Mouse (Mus musculus): Measurements from ENCODE around the gene Tmem255a. TPM values are rescaled to one million over a fixed set of nuclear protein-coding genes. Genes with fewer than 3 reads are reported as not detected.
"Not testable (repeated sequence)": the region's sequence is repeated elsewhere in the genome, so short reads cannot be mapped to it uniquely, and the experiment has no call there.

Tmem255a gene
- polyA plus RNA-seq, 1 experiment from 2014 or later: 39.0 TPM

GRCm38 (mm10) chrX:38201816-38202215, 50.4 kb downstream of the Tmem255a start:
- Histone ChIP-seq H3K4me2 (no peak overlapping the region), H3K4me1 (replicated peaks) (no peaks in the 10 kb centered on the region), H3K9ac (no peak overlapping the region), H3K27me3 (no peaks in the 10 kb centered on the region), H3K4me3 (no peak overlapping the region), H3K36me3 (no peaks in the 10 kb centered on the region), H3K27ac (replicated peaks) (0 out of 2 replicates have a peak overlapping the region, but pooled peaks have one; percentile 42), H3K9me3 (no peaks in the 10 kb centered on the region)
- WGBS: 60% methylated on average over 2 of the region's 2 CpGs
- ATAC-seq (ENCODE audit: low FRiP score, low read depth): no peak

DNA sequence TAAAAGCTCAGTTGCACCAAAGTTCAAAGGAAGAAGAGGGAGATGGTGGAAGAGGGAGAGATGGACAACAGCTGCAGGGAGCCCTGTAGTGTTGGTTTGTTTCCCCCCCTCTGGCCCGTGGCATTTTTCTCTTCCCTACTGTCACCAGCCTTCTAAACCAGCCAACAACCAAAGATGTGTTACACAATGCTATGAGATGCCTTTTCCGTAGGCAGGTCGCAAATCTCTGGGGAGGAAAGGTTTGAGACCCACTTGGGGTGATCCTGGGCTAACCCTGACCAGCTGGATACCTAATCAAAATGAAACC, 61.8 kb downstream of the Tmem255a start:
- ATAC-seq (ENCODE audit: low FRiP score, low read depth): no peak; the same call in 1 of the 2 replicates
- H3K9ac ChIP-seq: peak overlapping the region; percentile 75

GRCm38 (mm10) chrX:38189552-38190457, 62.4 kb downstream of the Tmem255a start, which contains the start of gene Zbtb33:
Gene Zbtb33, plus strand, starts transcription at chrX:38189793.
- H3K36me3 ChIP-seq: no peaks in the 10 kb centered on the region; the same call in 1 of the 2 replicates
- WGBS: 27% methylated on average over 68 of the region's 72 CpGs

More for the DNA sequence above, 61.8 kb downstream of the Tmem255a start:
- Histone ChIP-seq H3K4me3 (peak overlapping the region; percentile 72), H3K27me3 (no peaks in the 10 kb centered on the region), H3K27ac (replicated peaks) (peak overlapping the region; percentile 87), H3K36me3 (no peaks in the 10 kb centered on the region; the same call in 1 of the 2 replicates), H3K4me2 (peak overlapping the region; percentile 65), H3K4me1 (replicated peaks) (peaks cover 4% of the 10 kb centered on the region; the same call in 1 of the 2 replicates), H3K9me3 (no peaks in the 10 kb centered on the region)
- 26% methylated on average over 3 of the region's 3 CpGs for WGBS

GRCm38 (mm10) chrX:38185520-38185919, 66.7 kb downstream of the Tmem255a start:
- Histone ChIP-seq H3K9me3 (no peaks in the 10 kb centered on the region), H3K4me1 (replicated peaks) (no peaks in the 10 kb centered on the region), H3K9ac (no peak overlapping the region), H3K27ac (replicated peaks) (no peak overlapping the region), H3K4me3 (no peak overlapping the region), H3K4me2 (no peak overlapping the region), H3K27me3 (no peaks in the 10 kb centered on the region), H3K36me3 (no peaks in the 10 kb centered on the region)
- ATAC-seq (ENCODE audit: low FRiP score, low read depth): no peak
- WGBS: 28% methylated on average over 2 of the region's 2 CpGs

More at GRCm38 (mm10) chrX:38189552-38190457, 62.4 kb downstream of the Tmem255a start, which contains the start of gene Zbtb33:
- peak within 1 kb of the TSS; percentile 87 for H3K27ac ChIP-seq (replicated peaks)
- no peaks in the 10 kb centered on the region for H3K27me3 ChIP-seq
- no peaks in the 10 kb centered on the region for H3K9me3 ChIP-seq
- H3K4me3 ChIP-seq: peak within 1 kb of the TSS; percentile 72
- peaks cover 4% of the 10 kb centered on the region; the same call in 1 of the 2 replicates for H3K4me1 ChIP-seq (replicated peaks)
- ATAC-seq (ENCODE audit: low FRiP score, low read depth): peak; percentile 97
- peak within 1 kb of the TSS; percentile 75 for H3K9ac ChIP-seq
- peak within 1 kb of the TSS; percentile 65 for H3K4me2 ChIP-seq

DNA sequence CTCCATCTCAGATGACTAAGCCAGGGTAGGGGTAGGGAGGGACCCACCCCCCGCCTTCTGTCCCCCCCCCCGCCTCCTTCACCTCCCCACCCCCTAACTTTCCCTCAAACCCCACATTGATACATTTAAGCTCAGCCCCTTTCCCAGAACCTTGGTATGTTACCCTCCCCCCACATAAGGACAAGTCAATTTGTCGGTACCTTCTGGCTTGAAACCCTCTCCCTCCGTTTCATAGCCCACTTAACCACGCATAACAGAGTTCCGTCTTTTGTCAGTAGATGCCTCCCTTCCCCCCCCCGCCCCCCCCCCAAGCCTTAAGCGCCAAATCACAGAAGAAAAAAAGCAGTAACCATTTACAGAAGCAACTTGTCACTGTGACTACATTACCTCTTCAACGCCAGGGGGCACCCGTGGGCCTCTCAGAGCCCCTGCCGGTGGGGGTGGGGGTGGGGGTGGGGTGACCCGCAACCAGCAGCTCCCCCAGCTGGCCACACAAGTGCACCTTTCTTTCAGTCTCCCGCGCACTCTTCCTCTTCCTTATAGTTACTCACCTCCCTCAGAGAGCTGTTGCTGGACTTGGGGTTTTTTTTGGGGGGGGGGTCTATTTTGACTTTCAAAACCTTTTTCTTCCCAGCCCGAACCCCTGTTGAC, 70.5 kb downstream of the Tmem255a start:
- Histone ChIP-seq H3K36me3 (no peaks in the 10 kb centered on the region), H3K4me3 (peak overlapping the region; percentile 44; the same call in 1 of the 2 replicates), H3K9me3 (no peaks in the 10 kb centered on the region), H3K9ac (no peak overlapping the region), H3K27ac (replicated peaks) (no peak overlapping the region), H3K27me3 (no peaks in the 10 kb centered on the region), H3K4me1 (replicated peaks) (no peaks in the 10 kb centered on the region), H3K4me2 (peak overlapping the region; percentile 79)
- ATAC-seq (ENCODE audit: low FRiP score, low read depth): peak; percentile 52
- WGBS: 23% methylated on average over 12 of the region's 15 CpGs

DNA sequence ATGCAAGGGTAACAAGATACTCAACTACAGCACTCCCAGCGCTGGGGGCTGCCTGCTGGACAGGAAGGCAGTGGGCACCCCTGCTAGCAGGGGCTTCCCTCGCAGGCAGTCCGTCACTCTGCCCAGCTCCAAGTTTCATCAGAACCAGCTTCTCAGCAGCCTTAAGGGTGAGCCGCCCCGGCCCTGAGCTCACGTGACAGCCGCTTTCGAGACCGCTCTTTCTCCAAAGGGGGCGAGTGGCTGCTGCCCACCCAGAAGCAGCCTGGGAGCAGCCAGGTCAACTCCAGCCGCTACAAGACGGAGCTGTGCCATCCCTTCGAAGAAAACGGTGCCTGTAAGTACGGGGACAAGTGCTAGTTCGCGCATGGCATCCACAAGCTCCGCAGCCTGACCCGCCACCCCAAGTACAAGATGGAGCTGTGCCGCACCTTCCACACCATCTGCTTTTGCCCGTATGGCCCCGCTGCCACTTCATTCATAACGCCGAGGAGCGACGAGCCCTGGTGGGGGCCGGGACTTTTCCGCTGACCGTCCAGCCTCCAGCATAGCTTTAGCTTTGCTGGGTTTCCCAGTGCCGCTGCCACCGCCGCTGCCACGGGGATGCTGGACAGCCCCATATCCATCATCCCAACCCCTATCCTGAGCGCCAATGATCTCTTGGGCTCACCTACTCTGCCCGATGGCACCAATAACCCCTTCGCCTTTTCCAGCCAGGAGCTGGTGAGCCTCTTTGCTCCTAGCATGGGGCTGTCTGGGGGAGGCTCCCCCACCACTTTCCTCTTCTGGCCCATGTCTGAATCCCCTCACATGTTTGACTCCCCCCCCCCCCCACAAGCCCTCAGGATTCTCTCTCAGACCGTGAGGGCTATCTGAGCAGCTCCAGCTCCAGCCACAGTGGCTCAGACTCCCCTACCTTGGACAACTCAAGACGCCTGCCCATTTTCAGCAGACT, 71.3 kb downstream of the Tmem255a start:
- no peaks in the 10 kb centered on the region for H3K9me3 ChIP-seq
- H3K9ac ChIP-seq: peak overlapping the region; percentile 22
- H3K4me1 ChIP-seq (replicated peaks): no peaks in the 10 kb centered on the region
- WGBS: 23% methylated on average over 38 of the region's 38 CpGs
- H3K27me3 ChIP-seq: no peaks in the 10 kb centered on the region
- ATAC-seq (ENCODE audit: low FRiP score, low read depth): peak; percentile 80
- peak overlapping the region; percentile 79 for H3K4me2 ChIP-seq
- H3K27ac ChIP-seq (replicated peaks): no peak overlapping the region
- peak overlapping the region; percentile 44 for H3K4me3 ChIP-seq
- H3K36me3 ChIP-seq: no peaks in the 10 kb centered on the region

DNA sequence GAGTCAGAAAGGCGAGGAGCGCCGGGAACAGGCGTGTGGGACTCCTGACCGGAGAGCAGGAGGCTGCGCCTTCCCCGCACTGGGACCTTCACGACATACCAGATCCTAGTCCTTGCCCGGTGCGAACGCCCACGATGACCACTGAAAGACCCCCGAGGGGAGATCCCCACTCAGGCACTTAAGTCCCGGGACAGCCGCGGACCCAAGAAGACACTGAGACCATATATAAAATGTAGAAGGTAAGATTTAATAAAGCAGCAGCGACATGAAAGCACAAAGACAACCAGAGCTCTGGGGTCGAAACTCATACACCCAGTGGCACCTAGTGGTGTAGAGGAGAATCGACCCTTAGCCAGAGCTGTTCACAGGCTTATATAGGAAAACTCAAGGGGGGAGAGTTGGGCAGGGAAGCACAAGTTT, 72.3 kb downstream of the Tmem255a start:
- WGBS: 35% methylated on average over 19 of the region's 19 CpGs
- 0 out of 2 replicates have a peak overlapping the region, but pooled peaks have one; percentile 29 for H3K9ac ChIP-seq
- not testable (repeated sequence) for H3K27me3 ChIP-seq; H3K9me3 ChIP-seq; H3K27ac ChIP-seq (replicated peaks); H3K4me1 ChIP-seq (replicated peaks); H3K36me3 ChIP-seq
- peak overlapping the region; percentile 49 for H3K4me2 ChIP-seq
- peak overlapping the region; percentile 36 for H3K4me3 ChIP-seq
- peak; percentile 86 for ATAC-seq (ENCODE audit: low FRiP score, low read depth)

- H3K9ac ChIP-seq: no peak overlapping the region
- no peaks in the 10 kb centered on the region for H3K9me3 ChIP-seq
- no peak overlapping the region for H3K4me3 ChIP-seq
- WGBS: 86% methylated on average over 4 of the region's 4 CpGs
- H3K27ac ChIP-seq (replicated peaks): no peak overlapping the region
- ATAC-seq (ENCODE audit: low FRiP score, low read depth): no peak
- no peaks in the 10 kb centered on the region for H3K27me3 ChIP-seq
- H3K36me3 ChIP-seq: no peaks in the 10 kb centered on the region
- H3K4me1 ChIP-seq (replicated peaks): no peaks in the 10 kb centered on the region
- H3K4me2 ChIP-seq: no peak overlapping the region
Observed at GRCm38 (mm10) chrX:38166592-38166991, 85.6 kb downstream of the Tmem255a start.

DNA sequence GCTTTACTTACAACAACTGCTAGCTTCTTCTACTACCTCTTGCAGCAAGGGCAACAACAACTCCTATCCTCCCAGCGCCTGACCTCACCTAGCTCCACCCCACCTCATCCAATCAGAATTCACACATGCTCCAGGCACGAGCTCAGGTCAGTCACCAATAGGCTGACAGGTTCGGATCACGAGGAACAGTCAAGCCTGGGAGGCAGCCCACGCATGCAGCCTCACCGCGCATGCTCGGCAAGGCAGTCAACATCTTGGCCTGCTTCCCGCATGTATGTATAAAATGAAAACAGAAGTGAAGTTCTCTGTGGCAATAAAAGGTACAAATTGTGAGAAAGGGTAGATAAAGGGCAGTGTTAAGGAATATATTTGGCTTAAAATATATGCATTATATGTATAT, 86.2 kb downstream of the Tmem255a start:
- Histone ChIP-seq H3K4me1 (replicated peaks) (no peaks in the 10 kb centered on the region), H3K27ac (replicated peaks) (no peak overlapping the region), H3K36me3 (no peaks in the 10 kb centered on the region), H3K4me3 (no peak overlapping the region), H3K9ac (no peak overlapping the region), H3K9me3 (no peaks in the 10 kb centered on the region), H3K27me3 (no peaks in the 10 kb centered on the region), H3K4me2 (no peak overlapping the region)
- WGBS: 78% methylated on average over 9 of the region's 9 CpGs
- ATAC-seq (ENCODE audit: low FRiP score, low read depth): no peak

GRCm38 (mm10) chrX:38165315-38165714, 86.9 kb downstream of the Tmem255a start:
- 84% methylated on average over 3 of the region's 3 CpGs for WGBS
- no peaks in the 10 kb centered on the region for H3K36me3 ChIP-seq
- no peak for ATAC-seq (ENCODE audit: low FRiP score, low read depth)

DNA sequence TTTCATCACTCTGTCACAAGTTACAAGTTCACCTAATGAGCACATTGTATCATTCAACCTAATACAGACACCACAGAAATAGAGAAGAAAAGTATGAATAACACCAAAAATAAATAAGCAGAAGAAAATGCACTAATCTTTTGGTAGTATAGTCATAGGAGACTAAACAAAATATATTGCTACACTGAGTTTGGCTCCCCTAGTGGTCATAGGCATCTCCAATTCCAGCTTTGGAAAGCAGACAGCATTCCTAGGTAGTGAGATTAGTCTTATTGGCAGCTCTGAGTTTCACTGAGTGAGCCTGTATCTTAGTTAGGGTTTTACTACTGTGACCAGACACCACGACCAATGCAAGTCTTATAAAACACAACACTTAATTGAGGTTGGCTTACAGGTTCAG, 93.1 kb downstream of the Tmem255a start:
- H3K36me3 ChIP-seq: no peaks in the 10 kb centered on the region
- H3K9ac ChIP-seq: no peak overlapping the region
- no peak overlapping the region for H3K4me2 ChIP-seq
- 48% methylated on average over 1 of the region's 1 CpGs for WGBS
- no peaks in the 10 kb centered on the region for H3K27me3 ChIP-seq
- H3K9me3 ChIP-seq: no peaks in the 10 kb centered on the region
- no peaks in the 10 kb centered on the region for H3K4me1 ChIP-seq (replicated peaks)
- H3K4me3 ChIP-seq: no peak overlapping the region
- ATAC-seq (ENCODE audit: low FRiP score, low read depth): no peak
- no peak overlapping the region for H3K27ac ChIP-seq (replicated peaks)

More at GRCm38 (mm10) chrX:38165315-38165714, 86.9 kb downstream of the Tmem255a start:
- H3K27me3 ChIP-seq: no peaks in the 10 kb centered on the region
- no peak overlapping the region for H3K27ac ChIP-seq (replicated peaks)
- no peaks in the 10 kb centered on the region for H3K9me3 ChIP-seq
- H3K4me2 ChIP-seq: no peak overlapping the region
- no peaks in the 10 kb centered on the region for H3K4me1 ChIP-seq (replicated peaks)
- H3K9ac ChIP-seq: no peak overlapping the region
- no peak overlapping the region for H3K4me3 ChIP-seq
